In the genomic region with DNA sequence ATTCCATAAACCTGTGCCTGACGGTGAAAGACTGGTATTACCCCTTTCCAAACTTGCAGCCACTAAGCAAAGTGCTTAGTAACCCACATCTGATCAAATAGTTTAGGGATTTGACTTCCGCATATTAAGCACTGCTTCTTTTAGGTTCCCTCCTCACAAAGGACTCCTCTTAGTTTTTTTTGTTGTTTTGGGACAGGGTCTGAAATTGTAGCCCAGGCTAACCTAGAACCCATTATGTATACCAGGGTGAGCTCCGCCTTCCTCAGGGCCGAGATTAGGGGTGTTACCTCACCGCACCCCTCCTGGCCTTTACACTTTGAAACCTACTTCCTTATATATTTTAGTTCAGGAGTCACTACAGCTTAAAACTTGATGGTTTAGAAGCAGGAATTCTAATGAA, we compare ENCODE assay signal across 1 mouse cellular context.
TF ChIP-seq lines count a peak whose summit lies in the region.

No protein-coding gene starts in this region.

TF ChIP-seq in myocyte, 11 proteins besides CTCF, POLR2A, EP300 and RAD21 (continued from another document):
- TF ChIP-seq MYOD1 (IDR thresholded peaks at IDR 0.05; ENCODE audit: control insufficient read depth in 1 of 3, insufficient read length in 2 of 3, low read depth in 2 of 3) (no peak), REST (IDR thresholded peaks at IDR 0.05; ENCODE audit: insufficient read depth, insufficient read length) (no peak), MAX (IDR thresholded peaks at IDR 0.05; ENCODE audit: low read depth) (no peak)
